Mouse (Mus musculus): ENCODE data around the gene Arglu1.
A peak's percentile ranks its signal among the peaks of the same experiment; 100 is the strongest.

Gene Arglu1

GRCm38 (mm10) chr8:8690146-8691092 is at the start of gene Arglu1:
Gene Arglu1 (minus strand): TSS chr8:8690521.
- peak; percentile 95 for DNase-seq (ENCODE audit: low spot score)

GRCm38 (mm10) chr8:8737271-8737670 is 47.0 kb upstream of the Arglu1 start:
- no peak for DNase-seq (ENCODE audit: low spot score)

GRCm38 (mm10) chr8:8736826-8737225 is 46.5 kb upstream of the Arglu1 start:
- no peak for DNase-seq (ENCODE audit: low spot score)

GRCm38 (mm10) chr8:8733804-8734203 is 43.5 kb upstream of the Arglu1 start:
- peak; percentile 15 for DNase-seq (ENCODE audit: low spot score)

GRCm38 (mm10) chr8:8728643-8729042 is 38.3 kb upstream of the Arglu1 start:
- DNase-seq (ENCODE audit: low spot score) = no peak

- DNase-seq (ENCODE audit: low spot score) = no peak
Measured at GRCm38 (mm10) chr8:8726547-8726946, 36.2 kb upstream of the Arglu1 start.

GRCm38 (mm10) chr8:8704813-8705212 is 14.5 kb upstream of the Arglu1 start:
- DNase-seq (ENCODE audit: low spot score) = no peak

- no peak for DNase-seq (ENCODE audit: low spot score)
Measured at GRCm38 (mm10) chr8:8703668-8704067, 13.3 kb upstream of the Arglu1 start.

GRCm38 (mm10) chr8:8700821-8701220 is 10.5 kb upstream of the Arglu1 start:
- DNase-seq (ENCODE audit: low spot score) = no peak

- DNase-seq (ENCODE audit: low spot score) = no peak
Measured at GRCm38 (mm10) chr8:8700229-8700628, 9.9 kb upstream of the Arglu1 start.

GRCm38 (mm10) chr8:8689454-8690145 is 721 bp downstream of the Arglu1 start:
- peak; percentile 63 for DNase-seq (ENCODE audit: low spot score)

GRCm38 (mm10) chr8:8688823-8689453 is 1.4 kb downstream of the Arglu1 start:
- DNase-seq (ENCODE audit: low spot score) = no peak

GRCm38 (mm10) chr8:8685517-8685916 is 4.8 kb downstream of the Arglu1 start:
- no peak for DNase-seq (ENCODE audit: low spot score)

- DNase-seq (ENCODE audit: low spot score) = no peak
Measured at GRCm38 (mm10) chr8:8682697-8683096, 7.6 kb downstream of the Arglu1 start.

- DNase-seq (ENCODE audit: low spot score) = no peak
Measured at GRCm38 (mm10) chr8:8678236-8678635, 12.1 kb downstream of the Arglu1 start.

- no peak for DNase-seq (ENCODE audit: low spot score)
Measured at GRCm38 (mm10) chr8:8674864-8675263, 15.5 kb downstream of the Arglu1 start.

- peak; percentile 72 for DNase-seq (ENCODE audit: low spot score)
Measured at GRCm38 (mm10) chr8:8661759-8662138, 28.6 kb downstream of the Arglu1 start.

GRCm38 (mm10) chr8:8661103-8661758 is 29.1 kb downstream of the Arglu1 start, which contains the start of gene Efnb2:
Gene Efnb2 (minus strand): TSS chr8:8661242.
- peak; percentile 83 for DNase-seq (ENCODE audit: low spot score)

- no peak for DNase-seq (ENCODE audit: low spot score)
Measured at GRCm38 (mm10) chr8:8660307-8661098, 29.8 kb downstream of the Arglu1 start.

GRCm38 (mm10) chr8:8659503-8660306 is 30.6 kb downstream of the Arglu1 start:
- DNase-seq (ENCODE audit: low spot score) = no peak
